Mouse (Mus musculus) gonadal fat pad, adult 2 months (tissue): ENCODE data around the gene Wnt10b. TPM values are rescaled to one million over a fixed set of nuclear protein-coding genes. Genes with fewer than 3 reads are reported as not detected.
"Not testable (repeated sequence)": the region's sequence is repeated elsewhere in the genome, so short reads cannot be mapped to it uniquely, and the experiment has no call there.

Experiments used
- DNase-seq: peaks from one replicate; pipeline ENCODE4 v3.0.0-alpha.2; 2012; ENCODE audit warnings: low read depth
- polyA plus RNA-seq: library from polyadenylated mRNA; depleted of rRNA; stranded (reverse); fragments of >200 nt; gene quantifications from 2 replicates; pipeline ENCODE4 v1.2.3, GENCODE M21; 2012; rRNA removed

Gene Wnt10b
- polyA plus RNA-seq: 2.7 and 3.7 TPM in 2 replicates

- DNase-seq: no peak
Observed at GRCm38 (mm10) chr15:98777762-98778161, at the start of gene Wnt10b. Wnt10b (minus strand) TSS chr15:98778150.

DNA sequence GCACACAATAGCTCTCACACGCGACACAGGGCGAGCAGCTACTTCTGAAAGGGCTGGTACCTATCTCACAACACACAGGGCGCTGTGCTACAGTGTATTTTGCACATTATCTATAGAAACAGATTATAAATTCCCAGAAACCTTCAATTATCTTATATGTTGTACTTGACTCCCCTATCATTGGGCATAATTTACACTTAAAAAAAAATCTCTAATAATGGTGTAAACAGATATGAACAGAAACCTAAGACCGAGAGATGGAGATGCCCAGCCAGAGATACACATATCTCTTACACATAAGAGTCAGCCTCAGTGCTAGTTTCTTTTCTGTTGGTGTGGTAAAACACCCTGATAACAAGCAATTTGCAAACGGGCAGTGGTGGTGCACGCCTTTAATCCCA is 49.7 kb upstream of the Wnt10b start:
- no peak for DNase-seq

DNA sequence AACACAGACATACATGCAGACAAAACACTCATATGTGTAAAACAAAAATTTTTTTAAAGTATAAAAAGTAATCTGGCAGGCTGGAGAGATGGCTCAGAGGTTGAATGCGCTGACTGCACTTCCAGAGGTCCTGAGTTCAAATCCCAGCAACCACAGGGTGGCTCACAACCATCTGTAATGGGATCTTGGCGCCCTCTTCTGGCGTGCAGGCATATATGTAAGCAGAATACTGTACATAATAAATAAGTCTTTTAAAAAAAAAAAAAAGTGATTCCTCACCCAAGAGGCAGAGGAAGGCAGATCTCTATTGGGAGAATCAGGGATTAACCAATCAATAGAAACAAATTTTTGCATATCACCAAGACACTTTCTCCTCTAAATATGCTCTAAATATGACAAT is 45.5 kb upstream of the Wnt10b start:
- no peak for DNase-seq

- no peak for DNase-seq
Observed at GRCm38 (mm10) chr15:98822147-98822546, 44.2 kb upstream of the Wnt10b start.

DNA sequence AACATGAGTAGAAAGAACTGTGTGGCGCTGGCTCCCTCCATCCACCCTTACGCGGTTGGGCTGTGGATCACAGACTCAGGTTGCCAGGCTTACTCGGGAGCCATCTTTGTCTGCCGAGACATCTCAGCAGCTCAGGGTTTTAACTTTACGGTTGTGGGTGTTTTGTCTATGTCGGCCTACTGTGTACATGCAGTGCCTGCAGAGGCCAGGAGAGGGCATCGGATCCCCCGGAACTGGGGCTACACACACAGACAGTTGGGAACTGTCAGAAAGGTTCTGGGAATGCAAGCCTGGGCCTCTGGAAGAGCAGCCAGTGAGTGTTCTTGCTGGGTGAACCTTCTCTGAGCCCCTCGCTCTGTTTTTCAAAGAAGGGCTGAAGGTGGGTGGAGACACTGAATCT is 43.5 kb upstream of the Wnt10b start:
- no peak for DNase-seq

GRCm38 (mm10) chr15:98820937-98821336 is 43.0 kb upstream of the Wnt10b start:
- no peak for DNase-seq

DNA sequence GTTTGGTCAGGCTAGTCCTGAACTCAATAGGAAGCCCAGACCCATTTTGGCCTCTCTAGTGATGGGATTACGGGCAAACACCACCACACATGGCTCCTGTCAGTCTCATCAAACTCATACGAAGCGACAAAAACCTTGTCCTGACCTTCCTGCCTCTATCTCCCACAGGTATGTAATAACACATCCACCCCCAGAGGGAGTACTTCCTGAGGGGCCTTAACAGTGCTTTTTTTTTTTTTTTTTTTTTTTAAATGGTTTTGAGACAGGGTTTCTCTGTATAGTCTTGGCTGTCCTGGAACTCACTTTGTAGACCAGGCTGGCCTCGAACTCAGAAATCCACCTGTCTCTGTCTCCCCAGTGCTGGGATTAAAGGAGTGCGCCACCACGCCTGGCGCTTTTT is 40.2 kb upstream of the Wnt10b start:
- no peak for DNase-seq

DNA sequence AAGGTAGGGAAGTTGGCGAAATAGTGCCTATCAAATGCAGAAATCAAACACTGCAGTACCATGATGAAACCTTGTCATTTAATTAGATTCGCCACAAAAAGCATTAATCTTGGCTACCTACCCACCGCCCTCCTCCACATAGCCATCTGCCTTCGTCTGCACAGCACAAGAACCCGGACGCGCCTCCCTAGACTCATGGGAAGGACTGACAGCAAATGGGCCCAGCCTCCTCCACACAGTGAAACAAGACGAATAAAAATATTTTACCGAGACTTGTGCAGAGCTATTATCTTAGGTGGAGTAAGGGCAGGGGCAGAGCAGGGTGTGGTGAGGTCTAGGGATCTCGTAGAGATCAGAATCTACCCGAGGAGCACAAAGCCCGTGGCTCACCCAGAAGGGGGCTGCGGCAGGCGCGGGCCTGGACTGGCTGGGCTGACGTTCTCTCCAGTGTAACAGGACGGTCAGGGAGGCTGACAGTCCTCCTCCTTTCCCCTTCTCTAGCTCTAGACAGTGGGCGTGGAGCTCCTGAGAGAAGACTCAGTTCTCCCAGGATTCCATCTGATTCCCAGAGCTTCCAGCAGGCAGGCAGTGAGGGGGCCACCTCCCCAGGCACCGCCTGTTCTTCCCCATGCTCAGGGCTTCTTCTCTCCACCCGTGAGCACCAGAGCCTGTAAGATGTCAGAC is 34.9 kb upstream of the Wnt10b start:
- no peak for DNase-seq

DNA sequence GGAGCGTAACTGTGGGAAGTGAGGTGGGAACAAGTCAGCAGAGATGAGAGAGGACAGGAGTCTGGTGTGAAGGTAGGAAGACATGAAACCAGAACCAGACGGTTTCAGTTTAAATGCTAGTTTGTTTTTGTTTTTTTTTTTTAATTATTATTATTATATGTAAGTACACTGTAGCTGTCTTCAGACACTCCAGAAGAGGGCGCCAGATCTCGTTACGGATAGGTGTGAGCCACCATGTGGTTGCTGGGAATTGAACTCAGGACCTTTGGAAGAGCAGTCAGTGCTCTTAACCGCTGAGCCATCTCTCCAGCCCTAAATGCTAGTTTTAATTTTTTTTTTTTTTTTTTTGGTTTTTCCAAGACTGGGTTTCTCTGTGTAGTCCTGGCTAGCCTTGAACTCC is 32.3 kb upstream of the Wnt10b start:
- not testable (repeated sequence) for DNase-seq

DNA sequence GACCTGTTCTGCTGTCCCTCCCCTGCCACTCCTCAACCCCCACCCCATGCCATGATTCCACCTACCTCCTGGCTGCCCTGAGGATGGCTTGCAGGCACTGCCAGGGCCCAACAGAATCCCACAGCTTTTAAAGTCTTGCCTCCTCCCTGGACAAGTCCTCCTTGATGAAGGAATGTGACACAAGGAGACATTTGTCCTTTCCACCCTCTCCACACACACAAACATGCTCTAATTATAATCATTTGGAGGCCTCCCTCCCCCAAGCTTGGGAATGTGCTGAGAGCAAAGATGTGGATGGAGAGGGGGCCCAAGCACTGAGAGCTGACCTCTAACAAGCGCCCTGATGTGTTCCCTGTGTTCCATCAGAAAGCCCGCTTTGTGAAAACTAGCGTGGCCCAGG is 31.4 kb upstream of the Wnt10b start, which contains the start of gene Ddn:
Gene Ddn, minus strand, starts transcription at position 101 of the 400 bp plus-strand sequence.
- DNase-seq: no peak

GRCm38 (mm10) chr15:98808651-98809134 is 30.7 kb upstream of the Wnt10b start:
- no peak for DNase-seq

- no peak for DNase-seq
Observed at GRCm38 (mm10) chr15:98807895-98808650, 30.1 kb upstream of the Wnt10b start.

DNA sequence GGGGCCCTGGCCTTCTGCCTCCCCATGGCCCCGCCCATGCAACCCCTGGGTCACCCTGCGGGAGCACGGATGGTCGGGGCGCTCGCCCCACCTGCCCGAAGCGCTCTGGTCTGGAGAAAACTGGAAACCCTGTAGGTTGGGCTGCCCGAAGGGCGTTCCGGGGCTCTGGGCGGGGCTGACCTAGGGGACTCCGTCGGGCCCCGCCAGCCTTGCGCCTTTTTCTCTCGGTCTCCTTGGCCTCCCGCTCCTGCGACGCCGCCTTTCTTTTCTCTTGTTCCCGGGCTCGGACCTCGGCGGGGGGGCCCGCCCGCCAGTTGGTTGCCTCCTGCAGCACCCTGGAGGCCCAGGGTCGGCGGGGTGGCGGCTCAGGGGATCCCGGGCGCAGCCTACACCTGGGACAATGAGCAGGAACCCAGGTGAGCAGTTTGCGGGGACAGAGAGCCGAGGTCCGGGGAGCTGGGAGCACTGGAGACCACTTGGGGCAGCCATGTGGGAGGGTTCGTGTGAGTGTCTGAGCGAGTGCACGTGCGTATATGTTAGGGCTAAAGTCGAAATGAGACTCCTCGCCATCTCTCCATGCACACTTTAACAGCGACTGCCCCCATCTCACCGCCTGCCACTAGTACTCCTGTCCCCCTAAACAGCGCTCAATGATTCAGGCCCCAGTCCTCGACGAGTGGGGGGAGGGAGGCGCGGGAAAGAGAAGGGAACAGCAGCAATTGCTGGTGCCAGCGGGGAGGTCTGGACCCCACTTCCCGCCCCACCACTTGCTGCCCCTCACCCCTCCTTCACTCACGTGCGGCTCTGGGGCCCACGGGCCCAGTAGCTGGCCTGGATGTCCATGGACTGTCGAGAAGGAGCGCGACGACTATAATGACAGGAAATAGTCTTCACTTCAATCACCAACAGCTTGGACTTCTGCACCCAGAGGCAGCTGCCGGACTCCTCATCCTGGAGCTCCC is 29.1 kb upstream of the Wnt10b start:
- DNase-seq: no peak

DNA sequence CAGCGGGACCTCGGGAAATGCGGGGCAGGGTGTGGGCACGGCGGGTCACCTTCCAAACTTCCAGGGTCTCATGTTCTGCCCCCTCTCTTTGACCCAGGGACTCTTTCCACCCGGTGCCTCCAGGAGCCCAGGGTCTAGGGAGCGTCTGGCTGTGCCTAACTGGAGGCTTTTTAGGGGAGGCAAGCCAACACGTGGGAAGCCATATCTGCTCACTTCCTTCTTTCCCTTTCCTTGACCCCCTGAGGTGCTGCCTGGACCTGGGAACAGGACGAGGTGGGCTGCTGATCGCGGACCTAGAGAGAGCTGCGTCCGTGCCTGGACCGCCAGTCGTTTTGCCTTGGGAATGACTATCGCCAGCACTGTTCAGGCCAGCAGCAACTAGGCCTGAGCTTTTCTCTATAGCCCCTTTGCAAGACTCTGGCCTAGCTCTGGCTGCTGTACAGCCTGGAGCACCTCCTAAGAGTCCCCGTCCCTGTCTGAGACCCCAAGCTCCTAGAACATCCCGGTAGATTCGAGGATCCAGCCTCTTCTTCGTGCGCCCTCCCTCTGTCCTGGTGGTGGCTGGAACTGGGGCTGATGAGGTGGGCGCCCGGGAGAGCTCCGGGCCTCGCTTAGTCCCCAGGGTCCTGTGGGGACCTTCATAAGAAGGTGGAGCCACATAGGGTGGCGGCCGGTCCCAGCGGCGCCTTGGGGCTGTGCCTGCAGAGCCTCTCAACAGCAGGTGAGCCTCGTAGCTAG is 28.3 kb upstream of the Wnt10b start:
- no peak for DNase-seq

- DNase-seq: no peak
Observed at GRCm38 (mm10) chr15:98805324-98806040, 27.5 kb upstream of the Wnt10b start.

DNA sequence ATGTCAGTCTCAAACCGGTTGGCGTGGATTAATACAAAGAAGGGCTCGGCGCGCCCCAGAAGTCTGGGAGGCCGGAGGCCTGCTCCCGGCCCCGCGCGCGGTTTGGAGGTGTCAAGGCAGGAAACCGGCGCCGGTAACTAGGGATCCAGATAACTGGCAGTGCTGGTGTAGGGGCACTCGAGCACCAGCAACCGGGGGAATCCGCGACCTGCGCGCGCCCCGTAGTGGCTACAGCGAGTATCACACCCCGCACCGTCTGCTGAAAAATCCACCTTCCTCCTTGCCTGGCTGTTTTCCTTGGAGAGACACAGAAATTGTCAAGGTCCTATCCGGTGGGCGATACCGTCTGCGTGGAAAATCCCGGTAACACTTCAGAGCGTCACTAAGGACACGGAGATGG is 26.1 kb upstream of the Wnt10b start:
- DNase-seq: no peak

- DNase-seq: no peak
Observed at GRCm38 (mm10) chr15:98802926-98803325, 25.0 kb upstream of the Wnt10b start.

DNA sequence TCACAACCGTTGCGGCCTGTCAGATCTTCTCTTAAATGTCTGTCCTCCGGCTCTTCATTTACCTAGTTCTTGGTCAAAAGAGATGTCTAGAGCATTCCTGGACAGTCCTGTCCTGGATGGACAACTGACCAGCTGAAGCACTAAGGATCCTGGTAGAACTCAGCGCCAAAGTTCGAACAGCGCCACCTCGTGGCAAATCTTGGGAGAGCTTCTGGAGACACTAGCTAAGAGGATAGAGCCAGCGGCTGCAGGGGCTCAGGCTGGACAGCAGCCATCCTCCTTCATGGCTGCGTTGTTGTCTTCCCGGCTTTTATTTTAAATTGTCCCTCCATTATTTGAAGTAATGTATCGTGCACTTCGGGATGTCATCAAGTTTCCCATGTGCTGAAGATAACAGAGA is 21.4 kb upstream of the Wnt10b start:
- no peak for DNase-seq

DNA sequence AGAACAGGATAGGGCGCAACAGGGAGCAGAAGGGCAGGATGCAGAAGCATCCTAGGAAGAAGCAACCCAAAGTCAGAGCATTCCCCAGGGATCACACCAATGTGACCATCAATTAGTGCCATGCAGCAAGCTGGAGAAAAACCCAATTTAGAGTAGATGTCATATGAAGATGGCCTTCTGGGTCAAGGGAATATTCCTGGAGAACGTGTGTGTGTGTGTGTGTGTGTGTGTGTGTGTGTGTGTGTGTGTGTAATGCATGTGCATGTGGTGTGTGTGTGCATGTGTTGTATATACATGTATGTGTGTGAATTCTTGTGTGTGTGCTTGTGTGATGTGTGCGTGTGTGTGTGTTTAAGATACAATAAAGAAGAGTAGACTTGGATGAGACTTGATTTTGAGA is 21.0 kb upstream of the Wnt10b start:
- DNase-seq: no peak

- DNase-seq: no peak
Observed at GRCm38 (mm10) chr15:98797835-98798492, 20.0 kb upstream of the Wnt10b start.
